Comparison of ENCODE assay signal across 8 mouse cellular contexts in genomic region chr15:102999183-102999831, GRCm38 (mm10). TPM values are rescaled to one million over a fixed set of nuclear protein-coding genes. Genes with fewer than 3 reads are reported as not detected.
DNase-seq lines count a peak whose midpoint lies in the region; ATAC-seq and TF ChIP-seq lines count a peak whose summit lies in the region.

No protein-coding gene starts in this region.

- no peaks in the 10 kb centered on the region for H3K9me3 ChIP-seq in intestine, embryonic 16.5 days (ENCODE audit: control insufficient read depth, low read length)
- H3K9me3 ChIP-seq in neural tube, embryonic 15.5 days (replicated peaks) = no peaks in the 10 kb centered on the region

- ATAC-seq in intestine, embryonic 16.5 days = peak; percentile 76
- ATAC-seq in neural tube, embryonic 15.5 days (ENCODE audit: low FRiP score) = peak; percentile 86

- H3K4me2 ChIP-seq in intestine, embryonic 16.5 days (ENCODE audit: low read depth, low read length) = peak overlapping the region; percentile 72
- H3K4me2 ChIP-seq in neural tube, embryonic 15.5 days = peak overlapping the region; percentile 72

- no peak for TF ChIP-seq CTCF in cortical plate, adult 2 months (IDR thresholded peaks at IDR 0.05; ENCODE audit: extremely low read depth, insufficient read depth, low read length)

- H3K4me3 ChIP-seq in cortical plate, adult 2 months (ENCODE audit: insufficient read depth, low read length) = 0 out of 2 replicates have a peak overlapping the region, but pooled peaks have one; percentile 13
- H3K4me3 ChIP-seq in intestine, embryonic 16.5 days (ENCODE audit: low read length) = peak overlapping the region; percentile 49
- H3K4me3 ChIP-seq in neural tube, embryonic 15.5 days (replicated peaks) = peak overlapping the region; percentile 51

- no peak overlapping the region for H3K27ac ChIP-seq in cortical plate, adult 2 months (ENCODE audit: insufficient read depth, low read length)
- H3K27ac ChIP-seq in intestine, embryonic 16.5 days (ENCODE audit: low read length) = peak overlapping the region; percentile 78
- H3K27ac ChIP-seq in neural tube, embryonic 15.5 days (replicated peaks) = peak overlapping the region; percentile 98

- H3K27me3 ChIP-seq in intestine, embryonic 16.5 days (replicated peaks; ENCODE audit: control insufficient read depth, insufficient read depth, low read length) = peaks cover 88% of the 10 kb centered on the region
- 0 out of 2 replicates have a peak, but pooled peaks cover 2% of the 10 kb centered on the region for H3K27me3 ChIP-seq in neural tube, embryonic 15.5 days (replicated peaks)

- H3K9ac ChIP-seq in intestine, embryonic 16.5 days (ENCODE audit: low read depth, low read length) = peak overlapping the region; percentile 72
- H3K9ac ChIP-seq in neural tube, embryonic 15.5 days (replicated peaks) = peak overlapping the region; percentile 83

- H3K36me3 ChIP-seq in intestine, embryonic 16.5 days (ENCODE audit: control insufficient read depth, insufficient read depth, low read length) = no peaks in the 10 kb centered on the region
- no peaks in the 10 kb centered on the region for H3K36me3 ChIP-seq in neural tube, embryonic 15.5 days

- no peaks in the 10 kb centered on the region for H3K4me1 ChIP-seq in cortical plate, adult 2 months (ENCODE audit: control insufficient read depth, insufficient read depth, low read length)
- H3K4me1 ChIP-seq in intestine, embryonic 16.5 days (ENCODE audit: control insufficient read depth, insufficient read depth, low read length) = peaks cover 8% of the 10 kb centered on the region; the same call in 1 of the 2 replicates
- peaks cover 92% of the 10 kb centered on the region for H3K4me1 ChIP-seq in neural tube, embryonic 15.5 days

- no peak for TF ChIP-seq POLR2A in cortical plate, adult 2 months (IDR thresholded peaks at IDR 0.05; ENCODE audit: extremely low read depth, insufficient read depth, low read length)

- peak; percentile 30 for DNase-seq in right cerebral cortex, postnatal 14 days
- DNase-seq in right cerebral cortex, adult 2 months (ENCODE audit: low spot score in 2 of 2) = no peak
- DNase-seq in heart, adult 11 months = peak; percentile 98
- peak; percentile 64 for DNase-seq in lung, adult 18-20 months
- no peak for DNase-seq in left cerebral cortex, adult 8-10 months (ENCODE audit: low spot score in 2 of 2)

- WGBS in intestine, embryonic 16.5 days = 1% methylated on average over 33 of the region's 33 CpGs
- WGBS in neural tube, embryonic 15.5 days = 1% methylated on average over 33 of the region's 33 CpGs

RNA-seq across cellular contexts. Expression of gene Hoxc6, which starts 1.2 kb away (rescaled TPM):
- not detected in 2 replicates for polyA plus RNA-seq in cortical plate, adult 2 months (2012; rRNA removed)
- polyA plus RNA-seq in intestine, embryonic 16.5 days (2015; fragmentation: Nextera tagmentation; extraction: Ambion mirVana) = 3.2 and 4.0 TPM in 2 replicates
- polyA plus RNA-seq in neural tube, embryonic 15.5 days (2015; fragmentation: Nextera tagmentation; extraction: Ambion mirVana) = 23.4 and 35.1 TPM in 2 replicates
- total RNA-seq in left cerebral cortex, adult 8-10 months (2022) = not detected

RNA-seq across cellular contexts. Expression of gene Hoxc8, which starts 8.9 kb away (rescaled TPM):
- not detected in 2 replicates for polyA plus RNA-seq in cortical plate, adult 2 months (2012; rRNA removed)
- polyA plus RNA-seq in intestine, embryonic 16.5 days (2015; fragmentation: Nextera tagmentation; extraction: Ambion mirVana) = 4.5 and 4.9 TPM in 2 replicates
- polyA plus RNA-seq in neural tube, embryonic 15.5 days (2015; fragmentation: Nextera tagmentation; extraction: Ambion mirVana) = 56.5 and 108 TPM in 2 replicates
- total RNA-seq in left cerebral cortex, adult 8-10 months (2022) = not detected

RNA-seq across cellular contexts. Expression of gene Hoxc4, which starts 19.4 kb away (rescaled TPM):
- not detected in 2 replicates for polyA plus RNA-seq in cortical plate, adult 2 months (2012; rRNA removed)
- 8.8 and 9.7 TPM in 2 replicates for polyA plus RNA-seq in intestine, embryonic 16.5 days (2015; fragmentation: Nextera tagmentation; extraction: Ambion mirVana)
- 26.7 and 48.6 TPM in 2 replicates for polyA plus RNA-seq in neural tube, embryonic 15.5 days (2015; fragmentation: Nextera tagmentation; extraction: Ambion mirVana)
- total RNA-seq in left cerebral cortex, adult 8-10 months (2022) = not detected

RNA-seq across cellular contexts. Expression of gene Hoxc9, which starts 23.1 kb away (rescaled TPM):
- polyA plus RNA-seq in cortical plate, adult 2 months (2012; rRNA removed) = not detected in 2 replicates
- 0.49 and 0.76 TPM in 2 replicates for polyA plus RNA-seq in intestine, embryonic 16.5 days (2015; fragmentation: Nextera tagmentation; extraction: Ambion mirVana)
- polyA plus RNA-seq in neural tube, embryonic 15.5 days (2015; fragmentation: Nextera tagmentation; extraction: Ambion mirVana) = 19.7 and 30.9 TPM in 2 replicates
- total RNA-seq in left cerebral cortex, adult 8-10 months (2022) = not detected

RNA-seq across cellular contexts. Expression of gene Hoxc5, which starts 32.1 kb away (rescaled TPM):
- not detected in 2 replicates for polyA plus RNA-seq in cortical plate, adult 2 months (2012; rRNA removed)
- 6.8 and 7.2 TPM in 2 replicates for polyA plus RNA-seq in intestine, embryonic 16.5 days (2015; fragmentation: Nextera tagmentation; extraction: Ambion mirVana)
- polyA plus RNA-seq in neural tube, embryonic 15.5 days (2015; fragmentation: Nextera tagmentation; extraction: Ambion mirVana) = 14.6 and 20.7 TPM in 2 replicates
- total RNA-seq in left cerebral cortex, adult 8-10 months (2022) = not detected

Comparison
In these comparisons a context has a peak if more than half of its experiments do, and no peak if none do; other contexts are left out.
1. DNase-seq: peak in right cerebral cortex, postnatal 14 days (single experiment), heart, adult 11 months (single experiment) and lung, adult 18-20 months (2 of 2); none in right cerebral cortex, adult 2 months (0 of 2) and left cerebral cortex, adult 8-10 months (0 of 2).
2. Peak in every context shown above with its lines, with median percentiles within 50 percentile points of each other: H3K4me3 ChIP-seq.